ENCODE assay signal across 21 mouse cellular contexts in genomic region chr8:106953571-106953970, GRCm38 (mm10). TPM values are rescaled to one million over a fixed set of nuclear protein-coding genes. Genes with fewer than 3 reads are reported as not detected.
DNase-seq lines count a peak whose midpoint lies in the region; ATAC-seq lines count a peak whose summit lies in the region.
"Had no signal": no experiment of that assay in that cellular context is flagged by ENCODE, and none has a peak within 500 bp of the region (broad histone marks: within the 10 kb centered on the region; RNA-seq: fewer than 3 reads in every experiment).

No protein-coding gene starts in this region.

- H3K9ac ChIP-seq in forebrain, embryonic 14.5 days (ENCODE audit: low read length): no peak overlapping the region
- H3K9ac ChIP-seq: forebrain, postnatal 0 days; hindbrain, embryonic 13.5 days; limb, embryonic 12.5 days; liver, embryonic 14.5 days; neural tube, embryonic 13.5 days had no signal

- H3K27me3 ChIP-seq in forebrain, embryonic 14.5 days (replicated peaks; ENCODE audit: control insufficient read depth, insufficient read depth, low read length): no peaks in the 10 kb centered on the region
- H3K27me3 ChIP-seq: hindbrain, embryonic 13.5 days; limb, embryonic 12.5 days; neural tube, embryonic 13.5 days had no signal

- no peaks in the 10 kb centered on the region for H3K36me3 ChIP-seq in macrophage (ENCODE audit: inconsistent target)
- no peaks in the 10 kb centered on the region for H3K36me3 ChIP-seq in forebrain, embryonic 14.5 days (ENCODE audit: control insufficient read depth, insufficient read depth, low read length)
- H3K36me3 ChIP-seq: heart, embryonic 10.5 days; hindbrain, embryonic 13.5 days; neural tube, embryonic 13.5 days had no signal

- peak; percentile 22 for DNase-seq in gastrocnemius, adult 18-20 months (ENCODE audit: low spot score)
- no peak for DNase-seq in gastrocnemius, postnatal 36 days
- DNase-seq in lung, postnatal 36 days: peak; percentile 62
- no peak for DNase-seq in lung, postnatal 4 days
- no peak for DNase-seq in forebrain, embryonic 14.5 days (ENCODE audit: low spot score)
- DNase-seq in kidney, postnatal 10 days: no peak
- no peak for DNase-seq in heart, postnatal 10 days
- DNase-seq: adrenal gland, adult 8-10 months; cerebellum, postnatal 14 days; embryo, embryonic 11 days; forebrain, postnatal 0 days; heart, postnatal 14 days; kidney, postnatal 4 days; layer of hippocampus, adult 9-11 months had no signal

- intact Hi-C loops in gastrocnemius, postnatal 36 days (cut with DNase I): no loop called here
- intact Hi-C loops in heart, postnatal 10 days (cut with DNase I): no loop called here

- H3K4me3 ChIP-seq in macrophage (ENCODE audit: inconsistent target): no peak overlapping the region
- H3K4me3 ChIP-seq in forebrain, embryonic 14.5 days (ENCODE audit: low read depth, low read length): no peak overlapping the region
- H3K4me3 ChIP-seq: heart, embryonic 10.5 days; hindbrain, embryonic 13.5 days; limb, embryonic 12.5 days; neural tube, embryonic 13.5 days had no signal

- no peaks in the 10 kb centered on the region for H3K4me1 ChIP-seq in forebrain, embryonic 14.5 days (ENCODE audit: control insufficient read depth, insufficient read depth, low read length)
- H3K4me1 ChIP-seq: heart, embryonic 10.5 days; hindbrain, embryonic 13.5 days; limb, embryonic 12.5 days; neural tube, embryonic 13.5 days had no signal

- no peak for ATAC-seq in forebrain, embryonic 14.5 days
- ATAC-seq: forebrain, postnatal 0 days had no signal

- H3K27ac ChIP-seq in macrophage: peak overlapping the region; percentile 55
- H3K27ac ChIP-seq in forebrain, embryonic 14.5 days (ENCODE audit: low read depth, low read length): no peak overlapping the region
- H3K27ac ChIP-seq: heart, embryonic 10.5 days; hindbrain, embryonic 13.5 days; limb, embryonic 12.5 days; liver, embryonic 14.5 days; neural tube, embryonic 13.5 days had no signal

- no peak overlapping the region for H3K4me2 ChIP-seq in forebrain, embryonic 14.5 days (ENCODE audit: low read length)
- H3K4me2 ChIP-seq: hindbrain, embryonic 13.5 days; limb, embryonic 12.5 days; midbrain, embryonic 11.5 days; neural tube, embryonic 13.5 days had no signal

- no peaks in the 10 kb centered on the region for H3K9me3 ChIP-seq in forebrain, embryonic 14.5 days (replicated peaks; ENCODE audit: control insufficient read depth, low read length)
- H3K9me3 ChIP-seq: heart, embryonic 10.5 days; hindbrain, embryonic 13.5 days; limb, embryonic 12.5 days; neural tube, embryonic 13.5 days had no signal

- peaks cover 93% of the 10 kb centered on the region for H3K79me2 ChIP-seq in macrophage (ENCODE audit: inconsistent target)

- 15% methylated on average over 4 of the region's 4 CpGs for WGBS in macrophage (ENCODE audit: missing documents)
- WGBS in forebrain, embryonic 14.5 days: 83% methylated on average over 4 of the region's 4 CpGs

RNA-seq across cellular contexts. Expression of gene Sntb2, which starts 18.0 kb away (rescaled TPM):
- 1 to 10 TPM; 4.1 to 4.2 TPM for total RNA-seq in gastrocnemius, adult 18-20 months (2021)
- 1 to 10 TPM; 5.0 to 5.6 TPM for total RNA-seq in gastrocnemius, postnatal 36 days (2021)
- total RNA-seq in macrophage (2018; cell fraction: chromatin; rRNA removed): 10 to 100 TPM; 18.2 to 50.8 (median 32.8) TPM
- total RNA-seq in macrophage (2018; cell fraction: cytosol; rRNA removed): 10 to 100 TPM in 24 of 26 experiments, 1 to 10 TPM in 2; 9.7 to 18.9 (median 13.0) TPM
- 10 to 100 TPM; 16.4 to 48.6 (median 27.7) TPM for total RNA-seq in macrophage (2018; cell fraction: nucleus; rRNA removed)
- 7.2 to 10.1 TPM (median 8.4 TPM) in 3 replicates for polyA plus RNA-seq in macrophage (2018)
- 2.3 and 2.9 TPM in 2 replicates for polyA plus RNA-seq in forebrain, embryonic 14.5 days (2014; fragmentation: Nextera tagmentation; extraction: Ambion mirVana)
- 10 to 100 TPM; 27.1 to 27.6 TPM for total RNA-seq in heart, postnatal 10 days (2021)

Comparison
In these comparisons a context has a peak if more than half of its experiments do, and no peak if none do; other contexts are left out.
1. DNase-seq: peak in gastrocnemius, adult 18-20 months (single experiment) and lung, postnatal 36 days (single experiment); none in gastrocnemius, postnatal 36 days (0 of 2), lung, postnatal 4 days (0 of 2), forebrain, embryonic 14.5 days (single experiment), kidney, postnatal 10 days (single experiment) and heart, postnatal 10 days (0 of 2).
2. RNA of gene Sntb2, which starts 18.0 kb away (total RNA-seq): 27.1 to 27.6 TPM in heart, postnatal 10 days; 5.0 to 5.6 TPM in gastrocnemius, postnatal 36 days and 4.1 to 4.2 TPM in gastrocnemius, adult 18-20 months; every median in the first group is over 4 times any median in the second.